Mouse (Mus musculus) inflammation-experienced regulatory T-cells, adult 16 weeks (primary cell): Measurements from ENCODE around the gene Vmn1r172. TPM values are rescaled to one million over a fixed set of nuclear protein-coding genes. Genes with fewer than 3 reads are reported as not detected.

ENCODE experiments used
- polyA plus RNA-seq: library from polyadenylated mRNA; unstranded; fragments of 100-300 nt; shearing (Covaris generic); gene quantifications from one replicate; pipeline ENCODE4 v1.2.1, GENCODE M21; 2017

The Vmn1r172 gene
- polyA plus RNA-seq = not detected

GRCm38 (mm10) chr7:23658016-23658415 is at the start of gene Vmn1r172:
Vmn1r172 (plus strand) TSS chr7:23658316.

GRCm38 (mm10) chr7:23630422-23630821 is 27.7 kb upstream of the Vmn1r172 start, which contains the start of gene Vmn1r171:
Vmn1r171 (plus strand) TSS chr7:23630722.

GRCm38 (mm10) chr7:23700403-23700802 is 42.3 kb downstream of the Vmn1r172 start, which contains the start of gene Vmn1r173:
Vmn1r173 (plus strand) TSS chr7:23700703.

Other genes starting within 250 kb of the Vmn1r172 start
- gene Vmn1r167, start 151.1 kb upstream of the Vmn1r172 start, polyA plus RNA-seq = not detected
- not detected for gene Vmn1r168, start 118.6 kb upstream of the Vmn1r172 start, polyA plus RNA-seq
- not detected for gene Vmn1r169, start 82.8 kb upstream of the Vmn1r172 start, polyA plus RNA-seq
- not detected for gene Vmn1r170, start 52.1 kb upstream of the Vmn1r172 start, polyA plus RNA-seq
- not detected for gene Vmn1r171, start 27.6 kb upstream of the Vmn1r172 start, polyA plus RNA-seq
- gene Vmn1r173, start 42.4 kb downstream of the Vmn1r172 start, polyA plus RNA-seq = not detected
- gene Vmn1r174, start 94.0 kb downstream of the Vmn1r172 start, polyA plus RNA-seq = 0.05 TPM
- gene Vmn1r175, start 152.3 kb downstream of the Vmn1r172 start, polyA plus RNA-seq = not detected
- not detected for gene Vmn1r176, start 179.1 kb downstream of the Vmn1r172 start, polyA plus RNA-seq
- not detected for gene Vmn1r177, start 208.1 kb downstream of the Vmn1r172 start, polyA plus RNA-seq
- gene Vmn1r178, start 233.7 kb downstream of the Vmn1r172 start, polyA plus RNA-seq = not detected